Mouse (Mus musculus) ES-Bruce4 (cell line): Measurements from ENCODE around the gene 2410004B18Rik.
"Not testable (repeated sequence)": the region's sequence is repeated elsewhere in the genome, so short reads cannot be mapped to it uniquely, and the experiment has no call there.

Experiments used
- CTCF ChIP-seq: IDR thresholded peaks from one replicate; pipeline ENCODE4 v1.8.1; 2011; ENCODE audit warnings: low read depth, low read length
- EP300 ChIP-seq: IDR thresholded peaks from 2 replicates; pipeline ENCODE4 v1.6.1; 2011; ENCODE audit warnings: low read depth, low read length; ENCODE audit not compliant: insufficient read depth
- POLR2A ChIP-seq: IDR thresholded peaks from one replicate; pipeline ENCODE4 v1.8.1; 2011; ENCODE audit warnings: low read length; ENCODE audit not compliant: insufficient read depth

- TF ChIP-seq EP300, POLR2A, CTCF: not testable (repeated sequence)
These were observed 27.8 kb downstream of the 2410004B18Rik start for GRCm38 (mm10) chr3:145965583-145965982.
